Mouse (Mus musculus) G1E (cell line): Measurements from ENCODE around the gene Cldn3. TPM values are rescaled to one million over a fixed set of nuclear protein-coding genes. Genes with fewer than 3 reads are reported as not detected.
A peak's percentile ranks its signal among the peaks of the same experiment; 100 is the strongest.

Experiments
- ATAC-seq: 2 replicates; pipeline ENCODE4 v1.8.0; 2016; ENCODE audit warnings: mild to moderate bottlenecking; ENCODE audit not compliant: insufficient number of reproducible peaks, poor library complexity, low FRiP score, severe bottlenecking; ENCODE audit errors: extremely low read depth
- DNase-seq: peaks from one replicate; pipeline ENCODE4 v3.0.0; 2012; ENCODE audit warnings: low spot score
- H3K27me3 ChIP-seq: 2 replicates; pipeline ENCODE4 v1.6.1; 2012; ENCODE audit warnings: mild to moderate bottlenecking, low read length, inconsistent platforms; ENCODE audit not compliant: insufficient read depth
- H3K36me3 ChIP-seq: replicated peaks from 2 replicates; pipeline ENCODE3; 2012; ENCODE audit warnings: mild to moderate bottlenecking, inconsistent platforms
- H3K4me1 ChIP-seq: 2 replicates; pipeline ENCODE4 v1.6.1; 2012; ENCODE audit warnings: low read depth, low read length, inconsistent platforms, mixed read lengths; ENCODE audit not compliant: insufficient read depth
- H3K4me3 ChIP-seq: 2 replicates; pipeline ENCODE4 v1.5.1; 2012; ENCODE audit warnings: low read depth, mild to moderate bottlenecking, inconsistent platforms, low read length, moderate library complexity, mixed read lengths
- H3K9me3 ChIP-seq: replicated peaks from 2 replicates; pipeline ENCODE4 v1.6.1; 2012; ENCODE audit warnings: inconsistent platforms
- CTCF ChIP-seq: IDR thresholded peaks from 2 replicates; pipeline ENCODE4 v1.5.1; 2012; ENCODE audit warnings: low read depth, low read length, inconsistent platforms, mixed read lengths
- GATA1 ChIP-seq: IDR thresholded peaks from 2 replicates; pipeline ENCODE4 v1.6.1; 2012; ENCODE audit warnings: borderline replicate concordance, low read length, inconsistent platforms, mixed read lengths
- GATA2 ChIP-seq: IDR thresholded peaks from 2 replicates; pipeline ENCODE4 v1.6.1; 2012; ENCODE audit warnings: low read depth, low read length, inconsistent platforms, borderline replicate concordance
- POLR2AphosphoS5 ChIP-seq: IDR thresholded peaks from 2 replicates; pipeline ENCODE4 v1.6.1; 2012; ENCODE audit warnings: low read depth, low read length, inconsistent platforms; ENCODE audit not compliant: insufficient replicate concordance
- TAL1 ChIP-seq: conservative IDR thresholded peaks from 2 replicates; pipeline ENCODE4 v1.6.1; 2012; ENCODE audit warnings: low read depth, low read length, inconsistent platforms, mixed read lengths
- polyA plus RNA-seq: library from polyadenylated mRNA; stranded (reverse); fragments of >175 nt; gene quantifications from 2 replicates; pipeline ENCODE4 v1.2.3, GENCODE M21; 2012
- total RNA-seq, 2 experiments: library from RNA; stranded (forward) in 1 of 2; stranded (reverse) in 1 of 2; fragments of 200-1000 nt in 1 of 2; fragments of >200 nt in 1 of 2; fragmentation: Nextera tagmentation in 1 of 2; gene quantifications; 2 replicates each; pipeline ENCODE4 v1.2.3; 2014 to 2017

The Cldn3 gene
- total and polyA plus RNA-seq, 3 experiments = 0.87 TPM; not detected in 2

DNA sequence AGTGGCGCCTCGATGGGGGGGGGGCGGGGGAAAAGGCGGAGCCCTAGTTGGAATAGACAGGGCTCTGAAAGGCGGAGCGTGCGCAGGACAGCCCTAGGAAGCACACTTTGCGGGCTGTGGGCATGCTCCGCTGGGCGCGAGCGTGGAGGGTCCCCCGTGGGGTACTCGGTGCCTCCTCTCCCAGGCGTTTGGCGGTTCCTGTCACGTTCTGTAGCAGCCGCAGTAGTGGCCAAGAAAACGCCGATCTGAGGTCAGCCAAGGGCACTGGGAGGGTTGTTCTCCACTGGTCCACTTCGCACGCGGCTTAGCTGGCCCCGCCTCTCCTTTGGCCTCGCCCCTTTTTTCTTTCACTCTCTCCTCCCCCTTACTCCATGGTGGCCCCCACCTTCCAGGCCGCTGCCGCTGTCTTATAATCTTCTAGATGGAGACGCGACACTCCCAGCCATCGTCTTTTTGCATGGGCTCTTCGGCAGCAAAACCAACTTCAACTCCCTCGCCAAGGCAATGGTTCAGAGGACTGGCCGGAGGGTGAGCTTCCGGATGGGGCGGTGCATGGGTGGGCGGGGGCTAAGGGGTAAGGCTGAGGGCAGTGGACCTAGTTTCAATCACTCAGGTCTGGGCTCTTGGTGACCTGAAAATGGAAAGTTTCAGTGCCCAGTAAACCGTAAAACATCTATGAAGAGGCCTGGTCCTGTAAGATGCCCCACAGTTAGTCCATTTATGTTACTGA is 23.7 kb downstream of the Cldn3 start:
- peak overlapping the region; percentile 84 for H3K4me3 ChIP-seq
- H3K9me3 ChIP-seq = no peaks in the 10 kb centered on the region
- peaks cover 38% of the 10 kb centered on the region for H3K36me3 ChIP-seq
- H3K4me1 ChIP-seq = peaks cover 57% of the 10 kb centered on the region
- no peaks in the 10 kb centered on the region for H3K27me3 ChIP-seq
- DNase-seq (peak; percentile 67), ATAC-seq (peak; percentile 24)
- TF ChIP-seq POLR2AphosphoS5 = no peak; the same call in 1 of the 2 replicates
- no peak for TF ChIP-seq TAL1
- TF ChIP-seq GATA1 = no peak
- TF ChIP-seq GATA2 = no peak
- TF ChIP-seq CTCF = no peak

GRCm38 (mm10) chr5:135010320-135010709 is 24.3 kb downstream of the Cldn3 start:
- Histone ChIP-seq H3K9me3 (no peaks in the 10 kb centered on the region), H3K27me3 (no peaks in the 10 kb centered on the region), H3K4me1 (peaks cover 59% of the 10 kb centered on the region), H3K4me3 (peak overlapping the region; percentile 84), H3K36me3 (peaks cover 41% of the 10 kb centered on the region)
- no peak for TF ChIP-seq CTCF
- no peak for TF ChIP-seq GATA2
- no peak for TF ChIP-seq TAL1
- TF ChIP-seq POLR2AphosphoS5 = no peak
- TF ChIP-seq GATA1 = no peak
- no peak for ATAC-seq
- DNase-seq = no peak

DNA sequence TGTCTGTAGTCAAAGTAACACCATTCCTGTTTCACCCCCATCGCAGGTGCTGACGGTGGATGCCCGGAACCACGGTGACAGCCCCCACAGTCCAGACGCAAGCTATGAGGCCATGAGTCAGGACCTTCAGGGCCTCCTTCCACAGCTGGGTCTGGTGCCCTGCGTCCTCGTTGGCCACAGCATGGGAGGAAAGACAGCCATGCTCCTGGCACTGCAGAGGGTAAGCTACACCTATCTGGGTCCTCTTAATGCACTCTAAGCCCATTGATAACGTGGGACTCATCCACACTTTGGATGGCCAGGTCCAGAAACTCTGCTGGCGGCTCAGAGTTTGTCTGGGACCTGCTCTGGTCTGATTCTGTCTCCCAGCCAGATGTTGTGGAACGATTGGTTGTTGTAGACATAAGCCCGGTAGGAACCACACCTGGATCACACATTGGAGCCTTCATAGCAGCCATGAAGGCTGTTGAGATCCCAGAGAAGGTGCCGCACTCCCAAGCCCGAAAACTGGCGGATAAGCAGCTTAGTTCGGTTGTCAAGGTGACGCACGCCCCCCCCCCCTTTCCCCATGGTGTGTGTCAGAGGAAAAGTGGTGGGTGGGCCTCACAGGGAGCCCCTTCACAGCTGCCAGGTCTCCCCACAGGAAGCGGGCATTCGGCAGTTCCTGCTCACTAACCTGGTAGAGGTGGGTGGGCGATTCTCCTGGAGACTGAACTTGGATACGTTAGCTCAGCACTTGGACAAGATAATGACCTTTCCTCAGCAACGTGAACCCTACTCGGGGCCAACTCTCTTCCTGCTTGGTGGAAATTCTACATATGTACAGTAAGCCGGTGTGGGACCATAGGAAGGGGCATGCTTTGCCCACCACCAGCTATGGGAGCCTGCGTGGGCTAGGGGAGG is 25.1 kb downstream of the Cldn3 start:
- DNase-seq (no peak), ATAC-seq (no peak)
- no peaks in the 10 kb centered on the region for H3K9me3 ChIP-seq
- H3K4me1 ChIP-seq = peaks cover 66% of the 10 kb centered on the region
- TF ChIP-seq GATA2 (no peak), TAL1 (no peak), POLR2AphosphoS5 (no peak), GATA1 (no peak), CTCF (no peak)
- peaks cover 41% of the 10 kb centered on the region for H3K36me3 ChIP-seq
- H3K27me3 ChIP-seq = no peaks in the 10 kb centered on the region
- H3K4me3 ChIP-seq = peak overlapping the region; percentile 84

- ATAC-seq (no peak), DNase-seq (no peak)
- Histone ChIP-seq H3K4me1 (peaks cover 65% of the 10 kb centered on the region), H3K27me3 (no peaks in the 10 kb centered on the region), H3K4me3 (peak overlapping the region; percentile 84; the same call in 1 of the 2 replicates), H3K36me3 (peaks cover 41% of the 10 kb centered on the region), H3K9me3 (no peaks in the 10 kb centered on the region)
- no peak for TF ChIP-seq GATA2
- TF ChIP-seq TAL1 = no peak
- no peak for TF ChIP-seq POLR2AphosphoS5
- TF ChIP-seq CTCF = no peak
- no peak for TF ChIP-seq GATA1
These were observed 26.0 kb downstream of the Cldn3 start for GRCm38 (mm10) chr5:135011809-135012613.

- no peak for ATAC-seq
- Histone ChIP-seq H3K9me3 (no peaks in the 10 kb centered on the region), H3K36me3 (peaks cover 41% of the 10 kb centered on the region), H3K4me1 (peaks cover 60% of the 10 kb centered on the region), H3K27me3 (no peaks in the 10 kb centered on the region), H3K4me3 (no peak overlapping the region)
- TF ChIP-seq TAL1 (no peak), CTCF (peak; percentile 63; the same call in 1 of the 2 replicates), POLR2AphosphoS5 (no peak), GATA1 (no peak), GATA2 (no peak)
- DNase-seq = no peak
These were observed 26.8 kb downstream of the Cldn3 start for GRCm38 (mm10) chr5:135012671-135013441.
